Mouse (Mus musculus) midbrain, embryonic 16.5 days (tissue): ENCODE measurements around the gene Slc12a4. TPM values are rescaled to one million over a fixed set of nuclear protein-coding genes. Genes with fewer than 3 reads are reported as not detected.
"Not testable (repeated sequence)": the region's sequence is repeated elsewhere in the genome, so short reads cannot be mapped to it uniquely, and the experiment has no call there.

Experiments
- ATAC-seq: fragments of 200-750 bp; cut with Nextera tagmentation; 2 replicates; pipeline ENCODE4 v1.8.0; 2017; ENCODE audit warnings: moderate TSS enrichment
- H3K27ac ChIP-seq: fragments of 300-500 bp; sonication (generic); 2 replicates; pipeline ENCODE4 v1.5.1; 2014; ENCODE audit warnings: mild to moderate bottlenecking, low read length, mixed read lengths
- H3K27me3 ChIP-seq: fragments of 300-500 bp; sonication (generic); 2 replicates; pipeline ENCODE4 v1.6.1; 2014; ENCODE audit warnings: low read depth, low read length, mixed read lengths; ENCODE audit not compliant: control insufficient read depth, insufficient read depth
- H3K36me3 ChIP-seq: fragments of 300-500 bp; sonication (generic); 2 replicates; pipeline ENCODE4 v1.6.1; 2014; ENCODE audit warnings: mild to moderate bottlenecking, low read length, moderate library complexity, mixed read lengths; ENCODE audit not compliant: control insufficient read depth, insufficient read depth
- H3K4me1 ChIP-seq: fragments of 300-500 bp; sonication (generic); 2 replicates; pipeline ENCODE4 v1.6.1; 2014; ENCODE audit warnings: mild to moderate bottlenecking, low read length, mixed read lengths; ENCODE audit not compliant: control insufficient read depth, insufficient read depth
- H3K4me2 ChIP-seq: fragments of 300-500 bp; sonication (generic); 2 replicates; pipeline ENCODE4 v1.6.1; 2014; ENCODE audit warnings: mild to moderate bottlenecking, low read length, mixed read lengths
- H3K4me3 ChIP-seq: fragments of 300-500 bp; sonication (generic); 2 replicates; pipeline ENCODE4 v1.5.1; 2014; ENCODE audit warnings: low read depth, mild to moderate bottlenecking, low read length, moderate library complexity, mixed read lengths
- H3K9ac ChIP-seq: fragments of 300-500 bp; sonication (generic); 2 replicates; pipeline ENCODE4 v1.6.1; 2014; ENCODE audit warnings: low read depth, low read length, mixed read lengths
- H3K9me3 ChIP-seq: fragments of 300-500 bp; sonication (generic); replicated peaks from 2 replicates; pipeline ENCODE4 v1.6.1; 2014; ENCODE audit warnings: mild to moderate bottlenecking, low read length, mixed read lengths; ENCODE audit not compliant: control insufficient read depth, poor library complexity, severe bottlenecking
- whole genome bisulfite sequencing: fragments of 180-500 bp; shearing (Covaris S2); extraction: QIAGEN DNeasy Blood & Tissue Kit; methylation state at CpG from one replicate; pipeline ENCODE4 v1.1.7; 2014; 5-methylcytosine and 5-hydroxymethylcytosine counted together
- polyA plus RNA-seq: library from polyadenylated mRNA; unstranded; fragments of >200 nt; fragmentation: Nextera tagmentation; extraction: Ambion mirVana; gene quantifications from 2 replicates; pipeline ENCODE4 v1.2.1, GENCODE M21; 2015

Gene Slc12a4
- polyA plus RNA-seq, 1 experiment from 2014 or later = 10.6 TPM

- H3K9me3 ChIP-seq, ATAC-seq, H3K9ac ChIP-seq, H3K4me1 ChIP-seq, H3K27ac ChIP-seq, H3K36me3 ChIP-seq, H3K27me3 ChIP-seq, H3K4me3 ChIP-seq, H3K4me2 ChIP-seq: not testable (repeated sequence)
- 88% methylated on average over 10 of the region's 11 CpGs for WGBS
Measured at GRCm38 (mm10) chr8:105983406-105983805, 17.5 kb upstream of the Slc12a4 start.

GRCm38 (mm10) chr8:105981146-105981545 is 15.2 kb upstream of the Slc12a4 start:
- H3K4me3 ChIP-seq = no peak overlapping the region
- H3K27me3 ChIP-seq = no peaks in the 10 kb centered on the region
- no peak overlapping the region for H3K4me2 ChIP-seq
- 92% methylated on average over 1 of the region's 1 CpGs for WGBS
- no peaks in the 10 kb centered on the region for H3K9me3 ChIP-seq
- no peak overlapping the region for H3K9ac ChIP-seq
- ATAC-seq = no peak
- no peak overlapping the region for H3K27ac ChIP-seq
- no peaks in the 10 kb centered on the region for H3K4me1 ChIP-seq
- no peaks in the 10 kb centered on the region for H3K36me3 ChIP-seq

GRCm38 (mm10) chr8:105979325-105979724 is 13.4 kb upstream of the Slc12a4 start, which contains the start of gene Dpep3:
Dpep3 (minus strand) TSS chr8:105979429.
- Histone ChIP-seq H3K4me1 (no peaks in the 10 kb centered on the region), H3K27ac (no peak within 1 kb of the TSS), H3K9me3 (no peaks in the 10 kb centered on the region), H3K27me3 (no peaks in the 10 kb centered on the region), H3K36me3 (no peaks in the 10 kb centered on the region), H3K4me3 (no peak within 1 kb of the TSS), H3K9ac (no peak within 1 kb of the TSS), H3K4me2 (no peak within 1 kb of the TSS)
- ATAC-seq = no peak
- 92% methylated on average over 15 of the region's 15 CpGs for WGBS

- H3K4me3 ChIP-seq = no peak overlapping the region
- no peak for ATAC-seq
- H3K36me3 ChIP-seq = no peaks in the 10 kb centered on the region
- H3K27ac ChIP-seq = no peak overlapping the region
- H3K9ac ChIP-seq = no peak overlapping the region
- H3K27me3 ChIP-seq = no peaks in the 10 kb centered on the region
- no peaks in the 10 kb centered on the region for H3K4me1 ChIP-seq
- no peaks in the 10 kb centered on the region for H3K9me3 ChIP-seq
- WGBS = 62% methylated on average over 7 of the region's 7 CpGs
- no peak overlapping the region for H3K4me2 ChIP-seq
Measured at GRCm38 (mm10) chr8:105975363-105975762, 9.5 kb upstream of the Slc12a4 start.

GRCm38 (mm10) chr8:105971019-105971720 is 5.3 kb upstream of the Slc12a4 start:
- WGBS = 82% methylated on average over 8 of the region's 8 CpGs
- Histone ChIP-seq H3K9me3 (no peaks in the 10 kb centered on the region), H3K27ac (no peak overlapping the region), H3K27me3 (peaks cover 8% of the 10 kb centered on the region), H3K4me1 (no peaks in the 10 kb centered on the region), H3K4me2 (no peak overlapping the region), H3K4me3 (no peak overlapping the region), H3K36me3 (no peaks in the 10 kb centered on the region), H3K9ac (no peak overlapping the region)
- ATAC-seq = no peak

- Histone ChIP-seq H3K9ac (no peak overlapping the region), H3K4me1 (peaks cover 8% of the 10 kb centered on the region), H3K27me3 (peaks cover 24% of the 10 kb centered on the region), H3K36me3 (no peaks in the 10 kb centered on the region), H3K27ac (no peak overlapping the region), H3K9me3 (no peaks in the 10 kb centered on the region), H3K4me2 (no peak overlapping the region), H3K4me3 (no peak overlapping the region)
- no peak for ATAC-seq
- WGBS = 71% methylated on average over 1 of the region's 1 CpGs
Measured at GRCm38 (mm10) chr8:105969367-105969766, 3.5 kb upstream of the Slc12a4 start.

- 10% methylated on average over 19 of the region's 19 CpGs for WGBS
- Histone ChIP-seq H3K4me3 (no peak overlapping the region), H3K27me3 (peaks cover 24% of the 10 kb centered on the region), H3K4me2 (no peak overlapping the region; the same call in 1 of the 2 replicates), H3K27ac (no peak overlapping the region), H3K9ac (no peak overlapping the region), H3K9me3 (no peaks in the 10 kb centered on the region), H3K36me3 (no peaks in the 10 kb centered on the region), H3K4me1 (peaks cover 8% of the 10 kb centered on the region)
- no peak for ATAC-seq
Measured at GRCm38 (mm10) chr8:105966692-105967311, 905 bp upstream of the Slc12a4 start.

- 3% methylated on average over 33 of the region's 40 CpGs for WGBS
- peak overlapping the region; percentile 56 for H3K9ac ChIP-seq
Measured at GRCm38 (mm10) chr8:105965266-105965904, 512 bp downstream of the Slc12a4 start.

More at GRCm38 (mm10) chr8:105965266-105965904, 512 bp downstream of the Slc12a4 start:
- Histone ChIP-seq H3K9me3 (no peaks in the 10 kb centered on the region), H3K4me3 (peak overlapping the region; percentile 37), H3K36me3 (no peaks in the 10 kb centered on the region), H3K27me3 (peaks cover 24% of the 10 kb centered on the region), H3K4me1 (peaks cover 8% of the 10 kb centered on the region), H3K27ac (no peak overlapping the region), H3K4me2 (peak overlapping the region; percentile 49)
- no peak for ATAC-seq
